Mouse (Mus musculus) embryonic facial prominence, embryonic 14.5 days (tissue): ENCODE measurements at regions not wholly inside any gene's neighbourhood (a gene's known extent, or its start where the extent isn't known, plus 50 kb on each side); places are given as distances from the start of the nearest gene placed in this dataset.

ENCODE experiments used
- ATAC-seq: fragments of 200-750 bp; cut with Nextera tagmentation; 2 replicates; pipeline ENCODE4 v1.8.0; 2017; ENCODE audit warnings: low read depth, moderate number of reproducible peaks, moderate TSS enrichment
- DNase-seq: peaks from one replicate; pipeline ENCODE4 v3.0.0-alpha.2; 2015; ENCODE audit warnings: low spot score
- H3K27ac ChIP-seq: fragments of 300-500 bp; sonication (generic); replicated peaks from 2 replicates; pipeline ENCODE4 v1.5.1; 2014; ENCODE audit warnings: low read depth, mild to moderate bottlenecking, low read length, moderate library complexity
- H3K27me3 ChIP-seq: fragments of 300-500 bp; sonication (generic); replicated peaks from 2 replicates; pipeline ENCODE4 v1.6.1; 2014; ENCODE audit warnings: low read length; ENCODE audit not compliant: control insufficient read depth, insufficient read depth
- H3K36me3 ChIP-seq: fragments of 300-500 bp; sonication (generic); 2 replicates; pipeline ENCODE4 v1.6.1; 2014; ENCODE audit warnings: low read length, mixed read lengths; ENCODE audit not compliant: control insufficient read depth, insufficient read depth
- H3K4me1 ChIP-seq: fragments of 300-500 bp; sonication (generic); 2 replicates; pipeline ENCODE4 v1.6.1; 2014; ENCODE audit warnings: antibody characterized with exemption, low read length; ENCODE audit not compliant: control insufficient read depth, insufficient read depth
- H3K4me2 ChIP-seq: fragments of 300-500 bp; sonication (generic); 2 replicates; pipeline ENCODE4 v1.6.1; 2014; ENCODE audit warnings: low read depth, mild to moderate bottlenecking, low read length, moderate library complexity, mixed read lengths
- H3K4me3 ChIP-seq: fragments of 300-500 bp; sonication (generic); 2 replicates; pipeline ENCODE4 v1.5.1; 2014; ENCODE audit warnings: low read depth, mild to moderate bottlenecking, low read length
- H3K9ac ChIP-seq: fragments of 300-500 bp; sonication (generic); 2 replicates; pipeline ENCODE4 v1.6.1; 2014; ENCODE audit warnings: low read depth, mild to moderate bottlenecking, low read length, moderate library complexity, mixed read lengths
- H3K9me3 ChIP-seq: fragments of 300-500 bp; sonication (generic); 2 replicates; pipeline ENCODE4 v1.6.1; 2016; ENCODE audit warnings: low read length; ENCODE audit not compliant: control insufficient read depth
- WGBS: fragments of 180-500 bp; shearing (Covaris S2); extraction: QIAGEN DNeasy Blood & Tissue Kit; methylation state at CpG from one replicate; pipeline ENCODE4 v1.1.7; 2014; 5-methylcytosine and 5-hydroxymethylcytosine counted together

GRCm38 (mm10) chr12:77694101-77694500 is 456.2 kb downstream of the Fut8 start:
- 71% methylated on average over 6 of the region's 6 CpGs for WGBS
- DNase-seq (no peak), ATAC-seq (no peak; the same call in 1 of the 2 replicates)

GRCm38 (mm10) chr12:77696039-77696631 is 458.2 kb downstream of the Fut8 start:
- ATAC-seq: no peak
- 77% methylated on average over 8 of the region's 8 CpGs for WGBS
- Histone ChIP-seq H3K9me3 (no peaks in the 10 kb centered on the region), H3K27ac (no peak overlapping the region), H3K36me3 (no peaks in the 10 kb centered on the region), H3K9ac (no peak overlapping the region), H3K27me3 (no peaks in the 10 kb centered on the region), H3K4me3 (no peak overlapping the region), H3K4me1 (no peaks in the 10 kb centered on the region), H3K4me2 (no peak overlapping the region)
- DNase-seq: no peak

More at GRCm38 (mm10) chr12:77694101-77694500, 456.2 kb downstream of the Fut8 start:
- Histone ChIP-seq H3K27ac (no peak overlapping the region), H3K9ac (no peak overlapping the region), H3K4me2 (no peak overlapping the region), H3K27me3 (no peaks in the 10 kb centered on the region), H3K36me3 (no peaks in the 10 kb centered on the region), H3K9me3 (no peaks in the 10 kb centered on the region), H3K4me3 (no peak overlapping the region), H3K4me1 (no peaks in the 10 kb centered on the region)

DNA sequence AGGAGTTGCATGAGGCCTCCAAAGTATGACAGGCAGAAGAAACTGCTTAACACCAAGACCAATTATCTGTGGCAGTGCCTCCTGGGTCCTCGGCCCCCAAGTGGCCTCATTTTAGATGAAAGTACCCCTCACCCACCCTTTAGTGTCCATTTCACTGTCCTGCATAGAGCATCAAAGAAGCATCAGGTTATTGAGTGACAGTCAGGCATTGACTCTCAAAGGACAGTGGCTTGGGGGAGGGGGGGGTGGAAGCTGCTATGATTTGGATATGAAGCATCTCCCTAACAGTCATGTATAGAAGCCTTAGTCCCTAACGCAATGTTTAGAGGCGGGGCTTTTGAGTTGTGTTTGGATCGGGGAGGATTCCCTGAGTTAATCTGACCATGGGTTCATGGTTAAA is 458.7 kb downstream of the Fut8 start:
- H3K4me2 ChIP-seq: no peak overlapping the region
- H3K9ac ChIP-seq: no peak overlapping the region
- H3K9me3 ChIP-seq: no peaks in the 10 kb centered on the region
- H3K27ac ChIP-seq: no peak overlapping the region
- ATAC-seq: no peak
- H3K4me1 ChIP-seq: no peaks in the 10 kb centered on the region
- no peak for DNase-seq
- 87% methylated on average over 4 of the region's 4 CpGs for WGBS
- H3K36me3 ChIP-seq: no peaks in the 10 kb centered on the region
- no peaks in the 10 kb centered on the region for H3K27me3 ChIP-seq
- no peak overlapping the region for H3K4me3 ChIP-seq

- H3K36me3 ChIP-seq: no peaks in the 10 kb centered on the region
- H3K4me2 ChIP-seq: no peak overlapping the region
- H3K4me1 ChIP-seq: no peaks in the 10 kb centered on the region
- DNase-seq (no peak), ATAC-seq (no peak)
- no peak overlapping the region for H3K27ac ChIP-seq
- H3K9me3 ChIP-seq: no peaks in the 10 kb centered on the region
- H3K27me3 ChIP-seq: no peaks in the 10 kb centered on the region
- 71% methylated on average over 7 of the region's 7 CpGs for WGBS
- no peak overlapping the region for H3K4me3 ChIP-seq
- H3K9ac ChIP-seq: no peak overlapping the region
These were observed 460.2 kb downstream of the Fut8 start for GRCm38 (mm10) chr12:77698088-77698487.

- Histone ChIP-seq H3K4me2 (no peak overlapping the region), H3K9me3 (no peaks in the 10 kb centered on the region), H3K4me3 (no peak overlapping the region), H3K9ac (no peak overlapping the region), H3K27me3 (no peaks in the 10 kb centered on the region), H3K4me1 (no peaks in the 10 kb centered on the region), H3K36me3 (no peaks in the 10 kb centered on the region), H3K27ac (no peak overlapping the region)
- DNase-seq (no peak), ATAC-seq (no peak)
- 45% methylated on average over 2 of the region's 2 CpGs for WGBS
These were observed 462.1 kb downstream of the Fut8 start for GRCm38 (mm10) chr12:77699896-77700605.

DNA sequence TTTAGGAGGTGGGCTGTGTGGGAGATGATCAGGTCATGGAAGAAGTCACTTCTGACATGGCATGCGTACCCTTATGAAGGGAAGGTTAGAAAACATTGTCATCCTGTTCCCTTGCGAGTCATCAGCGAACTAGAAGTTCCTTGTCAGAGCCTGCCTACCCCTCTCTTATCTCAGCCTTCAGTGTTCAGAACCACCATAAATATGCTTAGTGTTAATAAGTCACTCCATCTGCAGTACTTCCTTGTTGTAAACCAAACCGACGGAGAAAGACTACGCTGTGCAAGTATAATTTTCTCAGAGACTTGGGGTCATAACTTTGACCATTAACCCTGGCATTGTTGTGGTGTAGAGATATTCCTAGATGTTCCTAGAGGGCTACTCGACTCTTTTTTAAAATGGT is 477.6 kb downstream of the Fut8 start:
- 77% methylated on average over 7 of the region's 7 CpGs for WGBS
- no peaks in the 10 kb centered on the region for H3K36me3 ChIP-seq
- DNase-seq (no peak), ATAC-seq (no peak)
- H3K27ac ChIP-seq: no peak overlapping the region
- H3K4me2 ChIP-seq: no peak overlapping the region
- no peaks in the 10 kb centered on the region for H3K4me1 ChIP-seq
- no peaks in the 10 kb centered on the region for H3K27me3 ChIP-seq
- H3K4me3 ChIP-seq: no peak overlapping the region
- no peak overlapping the region for H3K9ac ChIP-seq
- no peaks in the 10 kb centered on the region for H3K9me3 ChIP-seq

- no peaks in the 10 kb centered on the region for H3K9me3 ChIP-seq
- 19% methylated on average over 2 of the region's 2 CpGs for WGBS
- no peaks in the 10 kb centered on the region for H3K36me3 ChIP-seq
- no peak overlapping the region for H3K4me2 ChIP-seq
- no peak overlapping the region for H3K4me3 ChIP-seq
- DNase-seq: peak; percentile 16
- H3K27me3 ChIP-seq: no peaks in the 10 kb centered on the region
- no peak overlapping the region for H3K9ac ChIP-seq
- peak; percentile 57; the same call in 1 of the 2 replicates for ATAC-seq
- no peak overlapping the region for H3K27ac ChIP-seq
- no peaks in the 10 kb centered on the region for H3K4me1 ChIP-seq
These were observed 478.1 kb downstream of the Fut8 start for GRCm38 (mm10) chr12:77715979-77716378.

DNA sequence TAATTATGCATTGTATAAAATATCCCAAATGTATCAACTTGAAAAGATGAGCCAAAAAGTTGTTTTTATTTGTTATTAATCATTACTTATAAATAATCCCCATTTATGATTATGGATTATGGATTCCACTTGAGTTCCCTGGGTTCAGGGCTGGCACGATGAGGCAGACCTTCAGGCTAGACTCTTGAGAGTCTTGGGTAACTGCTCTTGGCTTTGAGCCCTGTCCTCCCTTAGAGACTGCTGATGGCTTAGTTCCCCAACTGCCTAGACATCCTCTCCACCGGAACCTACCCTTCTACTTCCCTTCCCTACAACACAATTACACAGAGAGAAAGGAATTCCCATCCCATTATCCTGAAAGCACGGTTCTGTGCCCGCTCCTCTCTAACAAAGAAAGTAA is 466.3 kb upstream of the Gm6657 start:
- Histone ChIP-seq H3K9ac (no peak overlapping the region), H3K4me3 (no peak overlapping the region), H3K4me1 (no peaks in the 10 kb centered on the region), H3K4me2 (no peak overlapping the region), H3K36me3 (no peaks in the 10 kb centered on the region), H3K27me3 (no peaks in the 10 kb centered on the region), H3K9me3 (no peaks in the 10 kb centered on the region), H3K27ac (no peak overlapping the region)
- DNase-seq (no peak), ATAC-seq (no peak)
- WGBS: 61% methylated on average over 4 of the region's 4 CpGs
